Comparison of ENCODE assay signal across 17 mouse cellular contexts in the genomic region with DNA sequence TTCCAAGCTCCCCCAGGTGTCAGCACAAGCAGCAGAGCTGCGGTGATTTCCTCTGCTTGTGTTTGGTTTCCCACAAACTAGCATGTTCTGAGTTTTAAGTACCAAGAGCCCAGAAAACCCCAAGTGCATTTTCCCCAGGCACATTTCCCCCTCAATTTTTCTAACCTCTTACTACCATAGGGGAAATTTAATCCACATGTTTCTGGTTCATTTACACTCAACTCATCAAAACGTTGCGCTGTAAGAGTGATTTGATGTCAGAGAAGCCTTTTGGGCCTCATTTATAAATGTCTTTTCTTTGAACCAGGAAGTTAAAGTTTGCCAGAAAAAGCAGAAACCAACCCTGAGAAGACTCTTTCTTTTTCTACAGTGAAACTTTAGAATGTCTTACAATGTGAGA.
"Had no signal": no experiment of that assay in that cellular context is flagged by ENCODE, and none has a peak within 500 bp of the region (broad histone marks: within the 10 kb centered on the region; RNA-seq: fewer than 3 reads in every experiment).

No protein-coding gene starts in this region.

- DNase-seq: kidney, adult 8-10 months; kidney, postnatal 10 days; kidney, postnatal 36 days; layer of hippocampus, postnatal 36 days; liver, postnatal 0 days; lung, embryonic 14.5 days; thymus, adult 18-20 months; thymus, postnatal 36 days had no signal

- H3K27me3 ChIP-seq: kidney, embryonic 15.5 days; limb, embryonic 15.5 days; midbrain, embryonic 12.5 days; midbrain, embryonic 15.5 days had no signal

- H3K27ac ChIP-seq: kidney, embryonic 15.5 days; left cerebral cortex, adult 2 months; limb, embryonic 15.5 days; liver, embryonic 14.5 days; macrophage; midbrain, embryonic 12.5 days; midbrain, embryonic 15.5 days had no signal

- ATAC-seq: liver, postnatal 0 days; lung, postnatal 0 days; midbrain, embryonic 15.5 days had no signal

- H3K9ac ChIP-seq: kidney, embryonic 15.5 days; limb, embryonic 15.5 days; liver, embryonic 14.5 days; liver, postnatal 0 days; lung, embryonic 14.5 days; midbrain, embryonic 12.5 days; midbrain, embryonic 15.5 days had no signal

- H3K36me3 ChIP-seq: kidney, embryonic 15.5 days; limb, embryonic 15.5 days; midbrain, embryonic 12.5 days; midbrain, embryonic 15.5 days had no signal

- H3K4me3 ChIP-seq: kidney, embryonic 15.5 days; left cerebral cortex, adult 2 months; limb, embryonic 15.5 days; midbrain, embryonic 12.5 days; midbrain, embryonic 15.5 days had no signal

- H3K4me1 ChIP-seq: kidney, embryonic 15.5 days; limb, embryonic 15.5 days; midbrain, embryonic 12.5 days; midbrain, embryonic 15.5 days had no signal

- H3K9me3 ChIP-seq: kidney, embryonic 15.5 days; limb, embryonic 15.5 days; midbrain, embryonic 12.5 days; midbrain, embryonic 15.5 days had no signal

- H3K4me2 ChIP-seq: kidney, embryonic 15.5 days; limb, embryonic 15.5 days; liver, embryonic 11.5 days; lung, embryonic 14.5 days; midbrain, embryonic 12.5 days; midbrain, embryonic 15.5 days had no signal
